Mouse (Mus musculus) testis, adult 2 months (tissue): ENCODE measurements at regions not wholly inside any gene's neighbourhood (a gene's known extent, or its start where the extent isn't known, plus 50 kb on each side); places are given as distances from the start of the nearest gene placed in this dataset.

Source experiments
- CTCF ChIP-seq: fragments of 200-500 bp; IDR thresholded peaks from 2 replicates; pipeline ENCODE4 v1.5.1; 2012; ENCODE audit warnings: low read depth, mild to moderate bottlenecking, inconsistent platforms, low read length, moderate library complexity; ENCODE audit not compliant: control insufficient read depth, insufficient read depth, insufficient replicate concordance
- POLR2A ChIP-seq: fragments of 200-500 bp; IDR thresholded peaks from 2 replicates; pipeline ENCODE4 v1.6.1; 2012; ENCODE audit warnings: low read depth, mild to moderate bottlenecking, inconsistent platforms, low read length, moderate library complexity; ENCODE audit not compliant: control insufficient read depth

DNA sequence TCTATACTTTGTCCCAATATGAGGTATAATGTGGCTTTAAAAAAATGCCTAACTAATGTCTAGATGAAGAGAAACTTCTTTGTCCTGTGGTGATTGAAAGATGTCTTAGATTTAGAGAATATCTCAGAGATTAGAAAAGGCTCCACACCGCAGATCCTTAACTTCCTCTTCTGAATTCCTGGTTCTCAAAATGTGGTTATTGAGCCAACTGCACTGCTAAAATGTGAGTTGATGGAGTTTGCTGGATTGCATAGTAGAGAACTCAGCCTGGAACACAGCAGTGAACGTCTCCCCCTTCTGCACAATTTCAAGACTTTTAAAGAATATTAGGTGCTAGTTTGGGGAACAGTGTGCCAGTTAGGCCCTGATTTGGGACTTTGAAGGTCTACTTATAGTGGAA lies 312.7 kb upstream of the Cd180 start:
- no peak for TF ChIP-seq POLR2A
- no peak for TF ChIP-seq CTCF
